Mouse (Mus musculus) MEL (cell line): ENCODE measurements around the gene Castor1. TPM values are rescaled to one million over a fixed set of nuclear protein-coding genes. Genes with fewer than 3 reads are reported as not detected.

ENCODE experiments used
- DNase-seq: peaks from one replicate; pipeline ENCODE4 v3.0.0; 2011; ENCODE audit warnings: low read depth, low spot score
- H3K27ac ChIP-seq: 2 replicates; pipeline ENCODE4 v1.5.1; 2012; ENCODE audit warnings: low read depth, mild to moderate bottlenecking, control low read depth, low read length, moderate library complexity; ENCODE audit not compliant: control insufficient read depth
- H3K27me3 ChIP-seq, 2 experiments: fragments of 150-350 bp in 1 of 2; sonication (generic) in 1 of 2; 2 replicates each; pipeline ENCODE4 v1.6.1; 2012; ENCODE audit warnings: low read length in 2 of 2, mild to moderate bottlenecking in 2 of 2, improper control_type of control experiment in 1 of 2, moderate library complexity in 1 of 2; ENCODE audit not compliant: insufficient read depth in 2 of 2, control insufficient read depth in 1 of 2
- H3K36me3 ChIP-seq, 2 experiments: 2 replicates each; pipeline ENCODE4 v1.6.1; 2012 to 2014; ENCODE audit warnings: low read length in 2 of 2, improper control_type of control experiment in 1 of 2, inconsistent platforms in 1 of 2, mild to moderate bottlenecking in 1 of 2; ENCODE audit not compliant: insufficient read depth in 2 of 2, control insufficient read depth in 1 of 2
- H3K4me1 ChIP-seq, 2 experiments: fragments of 150-350 bp in 1 of 2; sonication (generic) in 1 of 2; 2 replicates each; pipeline ENCODE4 v1.6.1; 2012; ENCODE audit warnings: low read length in 2 of 2, improper control_type of control experiment in 1 of 2, mild to moderate bottlenecking in 1 of 2; ENCODE audit not compliant: insufficient read depth in 2 of 2, control insufficient read depth in 1 of 2
- H3K4me3 ChIP-seq, 2 experiments: fragments of 150-350 bp in 1 of 2; sonication (generic) in 1 of 2; 2 replicates each; pipeline ENCODE4 v1.5.1; 2012; ENCODE audit warnings: low read depth in 2 of 2, low read length in 2 of 2, mild to moderate bottlenecking in 2 of 2, moderate library complexity in 2 of 2, control low read depth in 1 of 2, improper control_type of control experiment in 1 of 2; ENCODE audit not compliant: control insufficient read depth in 1 of 2, insufficient read depth in 1 of 2
- H3K79me2 ChIP-seq: 2 replicates; pipeline ENCODE4 v1.6.1; 2012; ENCODE audit warnings: mild to moderate bottlenecking, low read length, moderate library complexity; ENCODE audit not compliant: control insufficient read depth, poor library complexity, insufficient read depth
- H3K9ac ChIP-seq: 2 replicates; pipeline ENCODE4 v1.6.1; 2012; ENCODE audit warnings: low read depth, mild to moderate bottlenecking, control low read depth, low read length, moderate library complexity; ENCODE audit not compliant: control insufficient read depth, poor library complexity, severe bottlenecking
- H3K9me3 ChIP-seq: fragments of 150-350 bp; sonication (generic); replicated peaks from 2 replicates; pipeline ENCODE4 v1.6.1; 2012; ENCODE audit warnings: mild to moderate bottlenecking, low read length, improper control_type of control experiment, moderate library complexity; ENCODE audit not compliant: insufficient read depth
- BHLHE40 ChIP-seq: IDR thresholded peaks from 2 replicates; pipeline ENCODE4 v1.6.1; 2012; ENCODE audit warnings: low read depth, mild to moderate bottlenecking, inconsistent platforms, low read length, improper control_type of control experiment, borderline replicate concordance
- CHD1 ChIP-seq: IDR thresholded peaks from 2 replicates; pipeline ENCODE4 v1.6.1; 2012; ENCODE audit warnings: low read depth, mild to moderate bottlenecking, inconsistent platforms, low read length, improper control_type of control experiment
- CHD2 ChIP-seq: IDR thresholded peaks from 2 replicates; pipeline ENCODE4 v1.6.1; 2011; ENCODE audit warnings: low read length, improper control_type of control experiment
- CTCF ChIP-seq, 3 experiments: IDR thresholded peaks in 2 of 3; conservative IDR thresholded peaks in 1 of 3; 2 replicates each; pipeline ENCODE4 v1.5.1; 2011 to 2012; ENCODE audit warnings: low read length in 3 of 3, low read depth in 2 of 3, mild to moderate bottlenecking in 2 of 3, improper control_type of control experiment in 1 of 3, inconsistent platforms in 1 of 3, mixed read lengths in 1 of 3, moderate library complexity in 1 of 3; ENCODE audit not compliant: control insufficient read depth in 1 of 3, insufficient read depth in 1 of 3, poor library complexity in 1 of 3, severe bottlenecking in 1 of 3
- ELF1 ChIP-seq: IDR thresholded peaks from 2 replicates; pipeline ENCODE4 v1.6.1; 2014; ENCODE audit warnings: low read depth, mild to moderate bottlenecking, inconsistent platforms, low read length, improper control_type of control experiment, moderate library complexity
- EP300 ChIP-seq, 2 experiments: IDR thresholded peaks; 2 replicates each; pipeline ENCODE4 v1.6.1; 2011; ENCODE audit warnings: improper control_type of control experiment in 2 of 2, low read length in 2 of 2, low read depth in 1 of 2, mild to moderate bottlenecking in 1 of 2
- ETS1 ChIP-seq: IDR thresholded peaks from 2 replicates; pipeline ENCODE4 v1.6.1; 2012; ENCODE audit warnings: low read depth, mild to moderate bottlenecking, inconsistent platforms, low read length, improper control_type of control experiment, moderate library complexity
- GABPA ChIP-seq: IDR thresholded peaks from 2 replicates; pipeline ENCODE4 v1.6.1; 2012; ENCODE audit warnings: low read depth, mild to moderate bottlenecking, inconsistent platforms, low read length, improper control_type of control experiment, moderate library complexity
- HCFC1 ChIP-seq: IDR thresholded peaks from 2 replicates; pipeline ENCODE4 v1.6.1; 2012; ENCODE audit warnings: low read depth, mild to moderate bottlenecking, inconsistent platforms, low read length, improper control_type of control experiment, moderate library complexity
- JUND ChIP-seq: IDR thresholded peaks from 2 replicates; pipeline ENCODE4 v1.6.1; 2011; ENCODE audit warnings: low read depth, mild to moderate bottlenecking, improper control_type of control experiment, low read length
- MAFK ChIP-seq: IDR thresholded peaks from 2 replicates; pipeline ENCODE4 v1.6.1; 2011; ENCODE audit warnings: low read depth, mild to moderate bottlenecking, low read length, improper control_type of control experiment, borderline replicate concordance
- MAX ChIP-seq: IDR thresholded peaks from 2 replicates; pipeline ENCODE4 v1.6.1; 2011; ENCODE audit warnings: low read length, improper control_type of control experiment
- MAZ ChIP-seq: IDR thresholded peaks from 2 replicates; pipeline ENCODE4 v1.6.1; 2012; ENCODE audit warnings: low read depth, mild to moderate bottlenecking, inconsistent platforms, low read length, improper control_type of control experiment
- MXI1 ChIP-seq: IDR thresholded peaks from 2 replicates; pipeline ENCODE4 v1.6.1; 2011; ENCODE audit warnings: mild to moderate bottlenecking, low read depth, low read length, improper control_type of control experiment
- MYC ChIP-seq: IDR thresholded peaks from 2 replicates; pipeline ENCODE4 v1.6.1; 2011; ENCODE audit warnings: low read depth, mild to moderate bottlenecking, low read length, improper control_type of control experiment, moderate library complexity
- NELFE ChIP-seq: IDR thresholded peaks from 2 replicates; pipeline ENCODE4 v1.6.1; 2011; ENCODE audit warnings: low read depth, low read length, improper control_type of control experiment
- NRF1 ChIP-seq: IDR thresholded peaks from 2 replicates; pipeline ENCODE4 v1.6.1; 2014; ENCODE audit warnings: low read depth, mild to moderate bottlenecking, inconsistent platforms, low read length, improper control_type of control experiment, moderate library complexity; ENCODE audit not compliant: poor library complexity, insufficient read depth, severe bottlenecking
- POLR2A ChIP-seq, 2 experiments: IDR thresholded peaks; 2 replicates each; pipeline ENCODE4 v1.6.1; 2011 to 2012; ENCODE audit warnings: low read length in 2 of 2, mild to moderate bottlenecking in 2 of 2, control low read depth in 1 of 2, improper control_type of control experiment in 1 of 2, low read depth in 1 of 2, moderate library complexity in 1 of 2; ENCODE audit not compliant: control insufficient read depth in 1 of 2, insufficient read depth in 1 of 2, poor library complexity in 1 of 2
- POLR2AphosphoS2 ChIP-seq: IDR thresholded peaks from 2 replicates; pipeline ENCODE4 v1.6.1; 2011; ENCODE audit warnings: low read length, improper control_type of control experiment
- SIN3A ChIP-seq: IDR thresholded peaks from 2 replicates; pipeline ENCODE4 v1.6.1; 2012; ENCODE audit warnings: low read length, improper control_type of control experiment, inconsistent platforms
- TAL1 ChIP-seq: IDR thresholded peaks from 2 replicates; pipeline ENCODE4 v1.6.1; 2012; ENCODE audit warnings: mild to moderate bottlenecking, inconsistent platforms, low read length, moderate library complexity, mixed read lengths
- TBP ChIP-seq: IDR thresholded peaks from 2 replicates; pipeline ENCODE4 v1.8.0; 2011; ENCODE audit warnings: low read depth, low read length, improper control_type of control experiment
- UBTF ChIP-seq: IDR thresholded peaks from 2 replicates; pipeline ENCODE4 v1.6.1; 2012; ENCODE audit warnings: low read depth, mild to moderate bottlenecking, inconsistent platforms, low read length, improper control_type of control experiment, moderate library complexity, borderline replicate concordance; ENCODE audit not compliant: insufficient read depth
- USF1 ChIP-seq: IDR thresholded peaks from 2 replicates; pipeline ENCODE4 v1.6.1; 2014; ENCODE audit warnings: low read depth, mild to moderate bottlenecking, inconsistent platforms, low read length, improper control_type of control experiment, moderate library complexity
- USF2 ChIP-seq, 2 experiments: IDR thresholded peaks; 2 replicates each; pipeline ENCODE4 v1.6.1; 2011 to 2012; ENCODE audit warnings: improper control_type of control experiment in 2 of 2, low read length in 2 of 2, borderline replicate concordance in 1 of 2, inconsistent platforms in 1 of 2, low read depth in 1 of 2, mild to moderate bottlenecking in 1 of 2; ENCODE audit not compliant: insufficient read depth in 1 of 2
- ZKSCAN1 ChIP-seq: IDR thresholded peaks from 2 replicates; pipeline ENCODE4 v1.6.1; 2012; ENCODE audit warnings: low read depth, mild to moderate bottlenecking, inconsistent platforms, low read length, improper control_type of control experiment, moderate library complexity
- ZMIZ1 ChIP-seq: IDR thresholded peaks from 2 replicates; pipeline ENCODE4 v1.6.1; 2012; ENCODE audit warnings: low read depth, mild to moderate bottlenecking, inconsistent platforms, low read length, improper control_type of control experiment, moderate library complexity
- ZNF384 ChIP-seq: IDR thresholded peaks from 2 replicates; pipeline ENCODE4 v1.6.1; 2012; ENCODE audit warnings: low read depth, mild to moderate bottlenecking, inconsistent platforms, low read length, improper control_type of control experiment
- polyA plus RNA-seq, 2 experiments: library from polyadenylated mRNA; stranded (reverse) in 1 of 2; unstranded in 1 of 2; fragments of >175 nt in 1 of 2; fragments of >200 nt in 1 of 2; gene quantifications; 2 replicates each; pipeline versions ENCODE4 v1.2.1 to v1.2.4; 2012; ENCODE audit warnings: low replicate concordance in 2 of 2, low read depth in 1 of 2; ENCODE audit not compliant: insufficient read length in 2 of 2, insufficient read depth in 1 of 2, missing spikeins in 1 of 2
- total RNA-seq: library from RNA; depleted of rRNA; stranded (reverse); fragments of 300-350 nt; gene quantifications from 2 replicates; pipeline ENCODE4 v1.2.3, GENCODE M21; 2012

The Castor1 gene
- total and polyA plus RNA-seq, 3 experiments = 6.6 to 11.8 TPM; not detected in 1

- Histone ChIP-seq H3K9ac (peak overlapping the region; percentile 91), H3K4me3 (peak overlapping the region; percentile 82 to 97)
- DNase-seq = peak; percentile 87
These were observed 19.4 kb downstream of the Castor1 start for GRCm38 (mm10) chr11:4237389-4237912.

DNA sequence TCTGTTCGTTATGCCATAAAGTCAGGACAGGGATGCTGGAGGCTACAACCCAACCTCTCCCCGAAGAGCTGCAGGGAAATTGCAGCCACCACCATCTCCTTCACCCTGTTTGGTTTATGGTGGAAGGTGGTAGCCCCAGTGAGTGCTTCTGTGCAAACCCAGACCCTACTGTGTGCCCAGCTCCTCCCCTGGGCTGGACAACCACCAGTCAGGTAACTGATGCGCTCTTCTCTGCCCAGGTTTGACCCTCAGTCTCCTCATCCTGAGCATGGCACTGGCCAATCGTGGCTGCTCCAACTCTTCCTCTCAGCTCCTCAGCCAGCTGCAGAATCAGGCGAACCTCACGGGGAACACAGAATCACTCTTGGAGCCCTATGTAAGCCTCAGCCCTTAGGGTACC lies 20.1 kb downstream of the Castor1 start:
- no peaks in the 10 kb centered on the region for H3K9me3 ChIP-seq
- TF ChIP-seq MXI1 = no peak
- TF ChIP-seq JUND = no peak
- no peak for TF ChIP-seq CHD2
- TF ChIP-seq TAL1 = no peak
- no peak for TF ChIP-seq ZMIZ1
- TF ChIP-seq ZKSCAN1 = 0 out of 2 replicates have a peak, but pooled peaks have one; percentile 65
- TF ChIP-seq ZNF384 = no peak
- no peak for TF ChIP-seq POLR2AphosphoS2
- no peaks in the 10 kb centered on the region for H3K27me3 ChIP-seq
- no peak for DNase-seq
- peak overlapping the region; percentile 91 for H3K9ac ChIP-seq
- H3K36me3 ChIP-seq = peaks cover 0 to 6% of the 10 kb centered on the region in 2 experiments; a peak in 2 of 4 replicates
- H3K4me3 ChIP-seq = peak overlapping the region; percentile 82 to 97
- H3K27ac ChIP-seq = peak overlapping the region; percentile 32
- H3K4me1 ChIP-seq = peaks cover 0 to 22% of the 10 kb centered on the region in 2 experiments; a peak in 2 of 4 replicates
- peaks cover 24% of the 10 kb centered on the region for H3K79me2 ChIP-seq

More at GRCm38 (mm10) chr11:4237389-4237912, 19.4 kb downstream of the Castor1 start:
- peaks cover 24% of the 10 kb centered on the region for H3K79me2 ChIP-seq
- TF ChIP-seq GABPA (no peak), HCFC1 (peak; percentile 56; the same call in 1 of the 2 replicates), SIN3A (peak; percentile 82; the same call in 1 of the 2 replicates), ZKSCAN1 (no peak), MXI1 (peak; percentile 98), ZNF384 (no peak), USF2 (IDR thresholded peaks at IDR 0.05; ENCODE audit: borderline replicate concordance in 1 of 2, insufficient read depth in 1 of 2, low read depth in 1 of 2, low read length in 2 of 2) (peak in 1 of 2 experiments; percentile 54; a peak in 1 of 4 replicates), POLR2A (IDR thresholded peaks at IDR 0.05; ENCODE audit: control insufficient read depth in 1 of 2, insufficient read depth in 1 of 2, low read depth in 1 of 2, low read length in 2 of 2, poor library complexity in 1 of 2) (peak; percentile 54 to 65; a peak in 2 of 4 replicates), UBTF (no peak), CHD1 (no peak), ZMIZ1 (0 out of 2 replicates have a peak, but pooled peaks have one; percentile 16), MAFK (no peak), MAZ (peak; percentile 85; the same call in 1 of the 2 replicates), TBP (peak; percentile 18; the same call in 1 of the 2 replicates), MAX (peak; percentile 98), USF1 (peak; percentile 93), BHLHE40 (no peak), CTCF (IDR thresholded peaks at IDR 0.05 in 2 of 3, conservative IDR thresholded peaks at IDR 0.05 in 1 of 3; ENCODE audit: control insufficient read depth in 1 of 3, insufficient read depth in 1 of 3, low read depth in 2 of 3, low read length in 3 of 3, poor library complexity in 1 of 3, severe bottlenecking in 1 of 3) (peak in 1 of 3 experiments; percentile 31; a peak in 2 of 6 replicates), NELFE (peak; percentile 56; the same call in 1 of the 2 replicates), MYC (peak; percentile 98), EP300 (IDR thresholded peaks at IDR 0.05; ENCODE audit: low read depth in 1 of 2, low read length in 2 of 2) (peak in 1 of 2 experiments; percentile 30; a peak in 1 of 4 replicates), ELF1 (peak; percentile 60), TAL1 (no peak), NRF1 (no peak), ETS1 (peak; percentile 65)
- H3K36me3 ChIP-seq = peaks cover 0 to 6% of the 10 kb centered on the region in 2 experiments; a peak in 2 of 4 replicates
- H3K4me1 ChIP-seq = peaks cover 0 to 22% of the 10 kb centered on the region in 2 experiments; a peak in 2 of 4 replicates
- no peaks in the 10 kb centered on the region for H3K9me3 ChIP-seq
- no peaks in the 10 kb centered on the region for H3K27me3 ChIP-seq
- H3K27ac ChIP-seq = peak overlapping the region; percentile 95
